Mouse (Mus musculus) midbrain, embryonic 11.5 days (tissue): ENCODE measurements around the gene Gnb1l. TPM values are rescaled to one million over a fixed set of nuclear protein-coding genes. Genes with fewer than 3 reads are reported as not detected.
"Not testable (repeated sequence)": the region's sequence is repeated elsewhere in the genome, so short reads cannot be mapped to it uniquely, and the experiment has no call there.

Experiments used
- ATAC-seq: fragments of 200-750 bp; cut with Nextera tagmentation; 2 replicates; pipeline ENCODE4 v1.8.0; 2017; ENCODE audit warnings: moderate TSS enrichment, moderate library complexity; ENCODE audit not compliant: low FRiP score
- DNase-seq: peaks from one replicate; pipeline ENCODE4 v3.0.0; 2015; ENCODE audit warnings: low spot score; ENCODE audit errors: missing footprints
- H3K27ac ChIP-seq: fragments of 300-500 bp; sonication (generic); 2 replicates; pipeline ENCODE4 v1.5.1; 2014; ENCODE audit warnings: low read depth, low read length
- H3K27me3 ChIP-seq: fragments of 300-500 bp; sonication (generic); 2 replicates; pipeline ENCODE4 v1.6.1; 2014; ENCODE audit warnings: mild to moderate bottlenecking, low read length, moderate library complexity, mixed read lengths; ENCODE audit not compliant: control insufficient read depth, insufficient read depth
- H3K36me3 ChIP-seq: fragments of 300-500 bp; sonication (generic); 2 replicates; pipeline ENCODE4 v1.6.1; 2014; ENCODE audit warnings: mild to moderate bottlenecking, low read length, moderate library complexity, mixed read lengths; ENCODE audit not compliant: control insufficient read depth, insufficient read depth
- H3K4me1 ChIP-seq: fragments of 300-500 bp; sonication (generic); 2 replicates; pipeline ENCODE4 v1.6.1; 2014; ENCODE audit warnings: low read length; ENCODE audit not compliant: control insufficient read depth, insufficient read depth
- H3K4me2 ChIP-seq: fragments of 300-500 bp; sonication (generic); 2 replicates; pipeline ENCODE4 v1.6.1; 2014; ENCODE audit warnings: mild to moderate bottlenecking, moderate library complexity
- H3K4me3 ChIP-seq: fragments of 300-500 bp; sonication (generic); 2 replicates; pipeline ENCODE4 v1.5.1; 2014; ENCODE audit warnings: low read depth, low read length
- H3K9ac ChIP-seq: fragments of 300-500 bp; sonication (generic); 2 replicates; pipeline ENCODE4 v1.6.1; 2014; ENCODE audit warnings: low read length
- H3K9me3 ChIP-seq: fragments of 300-500 bp; sonication (generic); 2 replicates; pipeline ENCODE4 v1.6.1; 2016; ENCODE audit warnings: low read length; ENCODE audit not compliant: control insufficient read depth
- WGBS: fragments of 180-500 bp; shearing (Covaris S2); extraction: QIAGEN DNeasy Blood & Tissue Kit; methylation state at CpG from one replicate; pipeline ENCODE4 v1.1.7; 2014; 5-methylcytosine and 5-hydroxymethylcytosine counted together
- polyA plus RNA-seq: library from polyadenylated mRNA; unstranded; fragments of >200 nt; fragmentation: Nextera tagmentation; extraction: Ambion mirVana; gene quantifications from 2 replicates; pipeline ENCODE4 v1.2.1, GENCODE M21; 2014

Gnb1l gene
- polyA plus RNA-seq, 1 experiment from 2014 or later, result 12.9 TPM

GRCm38 (mm10) chr16:18513508-18513907 is 15.0 kb downstream of the Gnb1l start:
- Histone ChIP-seq H3K9me3 (no peaks in the 10 kb centered on the region), H3K27ac (no peak overlapping the region), H3K4me1 (no peaks in the 10 kb centered on the region), H3K4me2 (no peak overlapping the region), H3K4me3 (no peak overlapping the region), H3K36me3 (no peaks in the 10 kb centered on the region), H3K27me3 (no peaks in the 10 kb centered on the region), H3K9ac (no peak overlapping the region)
- DNase-seq, result no peak
- ATAC-seq, result no peak
- WGBS, result 84% methylated on average over 6 of the region's 6 CpGs

GRCm38 (mm10) chr16:18518091-18518490 is 19.6 kb downstream of the Gnb1l start:
- no peaks in the 10 kb centered on the region for H3K4me1 ChIP-seq
- H3K9ac ChIP-seq, result no peak overlapping the region
- no peaks in the 10 kb centered on the region for H3K9me3 ChIP-seq
- no peak for ATAC-seq
- H3K4me2 ChIP-seq, result no peak overlapping the region
- no peak for DNase-seq
- no peak overlapping the region for H3K4me3 ChIP-seq
- H3K27ac ChIP-seq, result no peak overlapping the region
- no peaks in the 10 kb centered on the region for H3K36me3 ChIP-seq
- no peaks in the 10 kb centered on the region for H3K27me3 ChIP-seq

GRCm38 (mm10) chr16:18523563-18524245 is 25.2 kb downstream of the Gnb1l start:
- WGBS, result 96% methylated on average over 8 of the region's 8 CpGs
- ATAC-seq (no peak), DNase-seq (no peak)
- H3K27ac ChIP-seq, result no peak overlapping the region
- no peak overlapping the region for H3K4me3 ChIP-seq
- no peaks in the 10 kb centered on the region for H3K4me1 ChIP-seq
- H3K4me2 ChIP-seq, result no peak overlapping the region
- no peaks in the 10 kb centered on the region for H3K9me3 ChIP-seq
- H3K9ac ChIP-seq, result no peak overlapping the region
- no peaks in the 10 kb centered on the region for H3K27me3 ChIP-seq
- H3K36me3 ChIP-seq, result no peaks in the 10 kb centered on the region

GRCm38 (mm10) chr16:18528656-18529055 is 30.1 kb downstream of the Gnb1l start:
- 82% methylated on average over 5 of the region's 5 CpGs for WGBS
- no peak overlapping the region for H3K4me3 ChIP-seq
- H3K9ac ChIP-seq, result no peak overlapping the region
- ATAC-seq (no peak), DNase-seq (no peak)
- H3K4me2 ChIP-seq, result no peak overlapping the region
- H3K9me3 ChIP-seq, result no peaks in the 10 kb centered on the region; the same call in 1 of the 2 replicates
- H3K4me1 ChIP-seq, result no peaks in the 10 kb centered on the region
- H3K27ac ChIP-seq, result no peak overlapping the region
- H3K36me3 ChIP-seq, result no peaks in the 10 kb centered on the region
- H3K27me3 ChIP-seq, result no peaks in the 10 kb centered on the region

- H3K36me3 ChIP-seq, H3K4me2 ChIP-seq: not testable (repeated sequence)
Observed at GRCm38 (mm10) chr16:18533061-18533460, 34.5 kb downstream of the Gnb1l start.

GRCm38 (mm10) chr16:18537407-18537990 is 39.0 kb downstream of the Gnb1l start:
- Histone ChIP-seq H3K4me2 (no peak overlapping the region), H3K9ac (no peak overlapping the region), H3K36me3 (no peaks in the 10 kb centered on the region), H3K4me1 (no peaks in the 10 kb centered on the region), H3K9me3 (no peaks in the 10 kb centered on the region), H3K27ac (no peak overlapping the region), H3K27me3 (no peaks in the 10 kb centered on the region), H3K4me3 (no peak overlapping the region)
- no peak for ATAC-seq
- 89% methylated on average over 3 of the region's 3 CpGs for WGBS
- DNase-seq, result no peak

More at GRCm38 (mm10) chr16:18533061-18533460, 34.5 kb downstream of the Gnb1l start:
- not testable (repeated sequence) for H3K9me3 ChIP-seq, H3K27me3 ChIP-seq, H3K9ac ChIP-seq, H3K27ac ChIP-seq, DNase-seq, H3K4me3 ChIP-seq, H3K4me1 ChIP-seq
- WGBS, result 97% methylated on average over 7 of the region's 7 CpGs
- peak; percentile 99 for ATAC-seq

GRCm38 (mm10) chr16:18539281-18539680 is 40.8 kb downstream of the Gnb1l start:
- Histone ChIP-seq H3K36me3 (no peaks in the 10 kb centered on the region), H3K4me2 (no peak overlapping the region), H3K4me3 (no peak overlapping the region), H3K27ac (no peak overlapping the region), H3K4me1 (no peaks in the 10 kb centered on the region), H3K9me3 (no peaks in the 10 kb centered on the region), H3K9ac (no peak overlapping the region), H3K27me3 (no peaks in the 10 kb centered on the region)
- ATAC-seq (no peak), DNase-seq (no peak)
- 80% methylated on average over 6 of the region's 6 CpGs for WGBS

- H3K4me1 ChIP-seq, result no peaks in the 10 kb centered on the region
- ATAC-seq, result no peak
- no peak overlapping the region for H3K4me3 ChIP-seq
- H3K27ac ChIP-seq, result no peak overlapping the region
- H3K9me3 ChIP-seq, result no peaks in the 10 kb centered on the region
- DNase-seq, result no peak
- H3K4me2 ChIP-seq, result no peak overlapping the region
- no peaks in the 10 kb centered on the region for H3K36me3 ChIP-seq
- WGBS, result 69% methylated on average over 8 of the region's 8 CpGs
- H3K27me3 ChIP-seq, result no peaks in the 10 kb centered on the region
- H3K9ac ChIP-seq, result no peak overlapping the region
Observed at GRCm38 (mm10) chr16:18543151-18543829, 44.8 kb downstream of the Gnb1l start.

GRCm38 (mm10) chr16:18547891-18548290 is 49.4 kb downstream of the Gnb1l start:
- DNase-seq (no peak), ATAC-seq (no peak)
- H3K27ac ChIP-seq, result no peak overlapping the region
- H3K9ac ChIP-seq, result no peak overlapping the region
- peaks cover 2% of the 10 kb centered on the region; the same call in 1 of the 2 replicates for H3K4me1 ChIP-seq
- no peaks in the 10 kb centered on the region for H3K9me3 ChIP-seq
- H3K4me3 ChIP-seq, result no peak overlapping the region
- WGBS, result 86% methylated on average over 5 of the region's 5 CpGs
- H3K36me3 ChIP-seq, result no peaks in the 10 kb centered on the region
- H3K27me3 ChIP-seq, result no peaks in the 10 kb centered on the region
- H3K4me2 ChIP-seq, result no peak overlapping the region
